Mouse (Mus musculus) layer of hippocampus, adult 9-10 months (tissue): Measurements from ENCODE around the gene Olfr1154.

Experiments
- DNase-seq: peaks from one replicate; pipeline ENCODE4 v3.0.0; 2022; ENCODE audit warnings: low spot score

Olfr1154 gene

GRCm38 (mm10) chr2:87905066-87905465 lies at the start of gene Olfr1154:
Gene Olfr1154, minus strand, starts transcription at chr2:87905166.
- DNase-seq: no peak

GRCm38 (mm10) chr2:87953000-87953399 lies 48.0 kb upstream of the Olfr1154 start, which contains the start of gene Olfr1156:
Gene Olfr1156, minus strand, starts transcription at chr2:87953100.
- no peak for DNase-seq

GRCm38 (mm10) chr2:87945037-87945436 lies 40.1 kb upstream of the Olfr1154 start, which contains the start of gene Olfr1155:
Gene Olfr1155, minus strand, starts transcription at chr2:87945137.
- no peak for DNase-seq

GRCm38 (mm10) chr2:87894662-87895061 lies 10.3 kb downstream of the Olfr1154 start, which contains the start of gene Olfr1153:
Gene Olfr1153, plus strand, starts transcription at chr2:87894962.
- DNase-seq: no peak

GRCm38 (mm10) chr2:87866192-87866591 lies 38.8 kb downstream of the Olfr1154 start, which contains the start of gene Olfr1152:
Gene Olfr1152, plus strand, starts transcription at chr2:87866492.
- no peak for DNase-seq

- no peak for DNase-seq
These were observed 49.4 kb downstream of the Olfr1154 start, which contains the start of gene Olfr1151 for GRCm38 (mm10) chr2:87855562-87855961. Gene Olfr1151, plus strand, starts transcription at chr2:87855862.
